Mouse (Mus musculus): ENCODE data around the gene Vwa1.
"Not testable (repeated sequence)": the region's sequence is repeated elsewhere in the genome, so short reads cannot be mapped to it uniquely, and the experiment has no call there.

Gene Vwa1

GRCm38 (mm10) chr4:155742684-155743083 is 31.8 kb downstream of the Vwa1 start:
- no peak for DNase-seq

GRCm38 (mm10) chr4:155740681-155741080 is 33.8 kb downstream of the Vwa1 start:
- not testable (repeated sequence) for DNase-seq

GRCm38 (mm10) chr4:155739741-155740636 is 34.5 kb downstream of the Vwa1 start:
- no peak for DNase-seq

GRCm38 (mm10) chr4:155739152-155739551 is 35.3 kb downstream of the Vwa1 start:
- no peak for DNase-seq

DNA sequence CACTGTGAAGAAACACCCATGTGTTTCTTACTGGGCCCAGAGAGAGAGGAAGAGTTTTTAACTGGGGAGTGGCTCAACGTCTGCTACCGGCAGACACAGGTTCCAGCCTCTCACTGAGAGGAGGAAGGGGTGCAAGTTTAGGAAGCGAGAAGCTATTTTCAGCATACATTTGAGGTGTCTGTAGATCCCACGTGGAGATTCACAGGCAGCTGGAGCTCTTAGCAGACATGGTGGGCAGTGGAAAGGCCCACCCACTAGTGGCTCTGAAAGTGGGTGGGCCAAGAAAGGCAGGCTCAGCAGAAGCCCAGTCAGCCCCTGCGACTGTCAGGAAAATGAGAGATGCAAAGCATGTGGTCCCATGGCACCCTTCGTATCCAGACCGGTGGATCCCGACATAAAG is 36.2 kb downstream of the Vwa1 start:
- no peak for DNase-seq

GRCm38 (mm10) chr4:155736421-155736820 is 38.1 kb downstream of the Vwa1 start:
- no peak for DNase-seq

DNA sequence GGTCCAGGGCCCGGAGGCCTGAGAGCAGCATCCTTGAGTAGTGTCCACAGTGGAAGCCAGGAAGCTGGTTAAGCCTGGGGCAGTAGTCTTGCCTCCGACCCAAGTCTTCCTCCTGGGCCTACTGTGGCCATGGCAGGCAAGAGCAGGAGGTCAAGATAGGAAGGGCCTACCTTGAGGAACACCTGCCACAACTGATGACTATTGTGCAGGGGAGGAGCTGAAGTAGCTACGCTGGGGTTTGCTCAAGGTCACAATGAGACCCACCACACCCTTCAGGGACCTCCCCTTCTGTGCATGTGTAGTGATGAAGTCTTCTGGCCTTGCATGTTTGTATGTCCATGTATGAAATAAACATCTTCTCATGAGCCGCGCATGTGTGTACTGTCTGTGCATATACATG is 38.7 kb downstream of the Vwa1 start:
- no peak for DNase-seq

- DNase-seq, result peak; percentile 80
These were observed 39.4 kb downstream of the Vwa1 start for GRCm38 (mm10) chr4:155734951-155735702.

DNA sequence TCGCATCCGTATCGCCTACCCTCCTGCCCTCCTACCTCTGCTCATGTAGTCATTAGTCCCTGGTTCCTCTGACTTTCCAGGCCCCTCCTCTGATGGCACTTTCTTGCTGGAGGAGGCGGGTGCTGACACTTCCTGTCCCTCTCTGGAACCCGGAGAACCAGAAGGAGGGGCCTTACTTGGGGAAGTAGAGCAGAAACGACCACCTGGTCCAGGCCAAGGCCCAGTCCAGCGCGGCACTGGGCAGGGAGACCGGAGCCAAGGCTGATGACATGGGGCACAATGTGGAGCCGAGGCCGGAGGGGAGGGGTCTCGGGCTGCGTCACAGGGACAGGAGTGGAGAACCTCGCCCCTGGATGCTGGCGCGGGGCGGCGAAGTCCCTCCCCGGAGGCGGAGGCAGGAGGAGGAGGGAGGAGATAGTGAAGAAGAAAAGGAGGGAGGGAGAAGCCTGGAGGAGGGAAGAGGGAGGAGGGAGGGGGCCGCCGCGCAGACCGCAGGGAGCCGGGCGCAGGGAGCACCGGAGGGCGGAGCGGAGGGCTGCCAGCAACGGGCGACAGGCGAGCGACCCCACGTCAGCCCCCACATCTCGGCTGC is 40.1 kb downstream of the Vwa1 start, which contains the start of gene Tmem240:
Gene Tmem240 (plus strand): TSS at position 451 of the 592 bp plus-strand sequence.
- peak; percentile 84 for DNase-seq

DNA sequence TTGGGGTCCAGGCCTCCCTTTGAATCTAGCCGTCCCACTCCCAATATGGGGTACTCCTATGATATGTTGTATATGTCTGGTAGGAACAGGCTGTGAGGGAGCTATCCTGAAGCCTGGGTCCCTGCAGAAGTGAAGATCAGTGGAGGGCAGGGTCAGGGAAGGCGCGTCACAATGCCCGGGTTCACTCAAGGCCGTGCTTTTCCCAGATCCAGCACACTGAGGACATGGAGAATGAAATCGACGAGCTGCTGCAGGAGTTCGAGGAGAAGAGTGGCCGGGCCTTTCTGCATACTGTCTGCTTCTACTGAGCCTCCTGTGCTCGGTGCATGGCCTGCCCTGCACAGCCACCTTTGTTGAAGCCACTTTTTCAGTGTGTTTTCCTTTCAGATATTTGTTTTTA is 41.2 kb downstream of the Vwa1 start:
- no peak for DNase-seq

GRCm38 (mm10) chr4:155727993-155728392 is 46.5 kb downstream of the Vwa1 start:
- DNase-seq, result no peak

DNA sequence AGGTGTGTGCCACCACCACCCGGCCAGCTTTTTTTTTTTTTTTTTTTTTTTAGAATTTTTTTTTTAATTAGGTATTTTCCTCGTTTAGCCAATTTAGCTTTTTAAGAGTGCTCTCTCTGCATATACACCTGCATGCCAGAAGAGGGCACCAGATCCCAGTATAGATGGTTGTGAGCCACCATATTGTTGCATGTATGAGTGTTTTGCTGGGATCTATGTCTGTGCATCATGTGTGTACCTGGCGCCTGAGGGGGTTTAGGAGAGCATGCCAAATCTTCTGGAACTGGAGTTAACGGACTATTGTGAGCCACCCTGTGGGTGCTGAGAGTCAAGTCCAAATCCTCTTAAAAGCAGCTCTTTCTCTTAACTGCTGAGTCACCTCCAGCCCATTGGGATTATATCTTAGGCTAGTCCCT is 52.8 kb downstream of the Vwa1 start:
- peak; percentile 35 for DNase-seq

All from thymus, postnatal 4 days (tissue).